Mouse (Mus musculus) bone marrow, adult 2 months (tissue): ENCODE results near the gene Camsap1.

Source experiments
- CTCF ChIP-seq: fragments of 200-500 bp; IDR thresholded peaks from 2 replicates; pipeline ENCODE4 v1.5.1; 2011; ENCODE audit warnings: low read length, control low read depth; ENCODE audit not compliant: control insufficient read depth, insufficient read depth
- POLR2A ChIP-seq: fragments of 200-500 bp; IDR thresholded peaks from 2 replicates; pipeline ENCODE4 v1.6.1; 2011; ENCODE audit warnings: low read depth, mild to moderate bottlenecking, control low read depth, low read length, borderline replicate concordance; ENCODE audit not compliant: control insufficient read depth

DNA sequence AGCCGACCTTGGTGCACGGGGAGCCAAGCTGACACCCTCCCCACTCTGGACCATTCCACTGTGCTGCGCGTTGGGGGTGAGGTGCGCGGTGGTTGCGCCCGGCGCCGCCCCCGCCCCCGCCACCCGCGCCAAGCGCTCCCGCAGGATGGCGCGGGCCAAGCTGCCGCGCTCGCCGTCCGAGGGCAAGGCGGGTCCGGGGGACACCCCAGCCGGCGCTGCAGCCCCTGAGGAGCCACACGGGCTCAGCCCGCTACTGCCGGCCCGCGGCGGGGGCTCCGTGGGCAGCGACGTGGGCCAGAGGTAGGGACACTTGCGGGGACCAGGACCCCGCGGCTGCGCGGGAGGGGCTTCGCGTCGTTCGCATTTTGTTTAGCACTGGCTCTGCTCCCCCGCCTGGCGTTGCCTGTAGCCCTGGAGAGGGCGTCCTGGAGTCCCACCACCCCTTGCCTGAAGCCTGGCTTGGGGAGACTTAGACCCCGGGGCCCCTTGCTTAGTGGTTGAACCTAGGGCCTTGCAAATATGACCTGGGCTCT is 105.3 kb downstream of the Camsap1 start:
- TF ChIP-seq CTCF, result no peak
- TF ChIP-seq POLR2A, result no peak
